Mouse (Mus musculus) splenic B cell, adult 2 months (primary cell): Measurements from ENCODE around the gene Gm9945.

Experiments used
- DNase-seq: peaks from one replicate; pipeline ENCODE4 v3.0.0-alpha.2; 2011; ENCODE audit warnings: low read depth, low spot score
- H3K27me3 ChIP-seq: 2 replicates; pipeline ENCODE4 v1.6.1; 2012; ENCODE audit warnings: mild to moderate bottlenecking, low read length, moderate library complexity, mixed read lengths; ENCODE audit not compliant: control insufficient read depth, poor library complexity, insufficient read depth, severe bottlenecking
- H3K36me3 ChIP-seq: 2 replicates; pipeline ENCODE4 v1.6.1; 2012; ENCODE audit warnings: mild to moderate bottlenecking, low read length, moderate library complexity, mixed read lengths; ENCODE audit not compliant: control insufficient read depth, poor library complexity, insufficient read depth, severe bottlenecking

Gene Gm9945

DNA sequence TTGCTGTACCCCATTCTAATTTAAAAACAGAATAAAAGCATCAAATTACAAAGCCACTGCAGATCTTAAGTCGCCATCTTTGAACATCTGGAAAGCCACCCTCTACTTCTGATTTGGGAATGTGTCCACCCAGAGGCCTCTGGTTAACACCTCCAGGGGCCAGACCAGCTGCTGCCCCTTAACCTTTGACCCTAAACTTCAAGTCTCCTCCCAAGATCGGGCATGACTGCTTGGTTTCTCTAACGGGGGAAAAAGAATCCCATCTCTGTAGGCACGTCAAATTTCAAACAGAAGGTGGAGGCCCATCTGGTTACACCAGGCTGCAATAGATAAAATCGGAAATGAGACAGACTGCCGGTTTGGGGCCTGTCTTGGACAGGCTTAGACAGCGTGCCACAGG, 2.1 kb upstream of the Gm9945 start:
- H3K36me3 ChIP-seq: no peaks in the 10 kb centered on the region
- H3K27me3 ChIP-seq: no peaks in the 10 kb centered on the region; the same call in none of the 2 replicates
- no peak for DNase-seq

- Histone ChIP-seq H3K27me3 (no peaks in the 10 kb centered on the region; the same call in none of the 2 replicates), H3K36me3 (no peaks in the 10 kb centered on the region)
- DNase-seq: no peak
Measured at GRCm38 (mm10) chr11:53478383-53479170, 1.4 kb upstream of the Gm9945 start.

GRCm38 (mm10) chr11:53479171-53479782, 689 bp upstream of the Gm9945 start:
- no peak for DNase-seq
- Histone ChIP-seq H3K36me3 (no peaks in the 10 kb centered on the region), H3K27me3 (no peaks in the 10 kb centered on the region; the same call in none of the 2 replicates)

GRCm38 (mm10) chr11:53481088-53481730, 1.2 kb downstream of the Gm9945 start:
- Histone ChIP-seq H3K36me3 (no peaks in the 10 kb centered on the region), H3K27me3 (no peaks in the 10 kb centered on the region; the same call in none of the 2 replicates)
- no peak for DNase-seq

DNA sequence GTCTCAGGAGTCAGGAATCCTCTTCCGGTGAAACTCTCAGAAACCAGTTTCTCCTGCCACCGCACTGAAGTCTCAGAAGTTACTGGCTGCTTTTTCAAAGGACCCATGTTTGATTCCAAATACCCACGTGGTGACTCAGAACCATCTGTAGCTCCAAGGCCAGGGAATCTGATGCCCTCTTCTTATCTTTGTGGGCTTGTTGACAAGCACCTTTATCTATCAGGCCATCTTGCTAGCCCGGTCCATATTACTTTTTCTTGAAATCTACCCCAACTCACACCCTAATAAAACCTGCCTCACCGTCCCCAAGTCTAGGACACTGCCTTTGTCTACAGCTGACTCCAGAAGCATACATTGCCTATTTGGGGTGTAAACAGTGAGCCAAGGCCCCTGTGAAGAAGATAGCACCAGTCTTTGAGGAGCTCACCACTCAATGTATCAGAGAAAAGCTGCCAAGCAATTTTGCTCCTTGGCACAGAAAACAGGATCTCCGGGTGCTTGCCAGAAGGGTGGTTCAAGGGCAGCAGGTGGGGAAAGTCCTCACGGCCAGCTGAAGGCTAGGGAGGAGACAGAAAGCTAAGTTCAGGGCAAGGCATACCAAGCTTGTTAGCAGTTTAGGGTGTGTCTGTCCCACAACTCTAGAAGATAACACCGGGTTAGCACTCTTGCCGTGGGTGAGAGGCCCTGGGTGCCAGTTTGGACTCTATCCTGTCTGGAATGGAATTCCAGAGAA, 3.4 kb downstream of the Gm9945 start:
- H3K36me3 ChIP-seq: no peaks in the 10 kb centered on the region
- DNase-seq: no peak
- H3K27me3 ChIP-seq: no peaks in the 10 kb centered on the region

- no peak for DNase-seq
- no peaks in the 10 kb centered on the region for H3K36me3 ChIP-seq
Measured at GRCm38 (mm10) chr11:53485719-53486118, 5.8 kb downstream of the Gm9945 start.

DNA sequence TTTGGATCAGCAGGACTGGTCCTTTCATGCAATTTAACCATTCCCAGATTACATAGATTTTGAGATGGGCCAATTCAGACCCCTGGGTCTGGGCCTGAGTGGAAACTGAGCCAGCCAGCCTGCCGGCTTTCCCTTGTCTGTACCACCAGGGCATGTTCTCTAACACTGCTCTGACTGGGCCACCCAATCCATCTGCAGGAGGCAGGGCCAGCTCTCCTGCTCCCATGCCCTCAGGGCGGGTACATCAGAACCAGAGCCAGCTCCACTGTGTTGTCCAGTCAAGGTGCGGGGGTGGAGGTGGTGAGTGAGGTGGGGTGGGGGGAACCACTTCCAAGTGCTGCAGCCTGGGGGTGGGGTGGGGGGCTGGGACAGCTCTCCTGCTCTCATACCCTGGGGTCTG, 6.4 kb downstream of the Gm9945 start:
- H3K27me3 ChIP-seq: no peaks in the 10 kb centered on the region
- DNase-seq: no peak
- no peaks in the 10 kb centered on the region for H3K36me3 ChIP-seq

More at GRCm38 (mm10) chr11:53485719-53486118, 5.8 kb downstream of the Gm9945 start:
- H3K27me3 ChIP-seq: no peaks in the 10 kb centered on the region

GRCm38 (mm10) chr11:53486822-53487594, 7.0 kb downstream of the Gm9945 start:
- H3K36me3 ChIP-seq: no peaks in the 10 kb centered on the region
- peak; percentile 37 for DNase-seq
- H3K27me3 ChIP-seq: no peaks in the 10 kb centered on the region

GRCm38 (mm10) chr11:53489007-53489406, 9.0 kb downstream of the Gm9945 start:
- Histone ChIP-seq H3K36me3 (no peaks in the 10 kb centered on the region), H3K27me3 (no peaks in the 10 kb centered on the region)
- no peak for DNase-seq

- Histone ChIP-seq H3K36me3 (no peaks in the 10 kb centered on the region), H3K27me3 (no peaks in the 10 kb centered on the region)
- DNase-seq: no peak
Measured at GRCm38 (mm10) chr11:53489421-53489820, 9.5 kb downstream of the Gm9945 start.

DNA sequence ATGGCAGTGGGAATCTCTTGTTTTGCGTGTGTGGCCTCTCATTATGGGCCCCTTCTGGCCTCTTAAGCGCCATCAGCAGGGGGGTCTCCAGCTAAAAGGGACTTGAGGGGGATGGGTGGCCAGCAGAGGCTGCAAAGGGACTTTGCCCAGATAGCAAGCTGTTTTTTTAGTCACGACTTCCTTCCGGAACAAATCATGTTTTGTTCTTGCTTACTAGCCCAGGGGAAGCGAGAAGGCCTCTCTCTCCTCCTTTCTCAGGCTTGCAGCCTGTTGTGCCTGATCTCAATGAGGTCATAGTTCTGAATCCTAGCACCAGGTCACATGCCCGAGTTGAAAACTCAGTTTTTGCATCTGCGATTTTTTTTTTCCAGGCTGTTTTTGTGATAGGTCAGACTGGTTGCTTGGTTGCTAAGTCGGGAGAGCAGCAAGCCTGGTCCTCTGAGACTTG, 12.0 kb downstream of the Gm9945 start:
- Histone ChIP-seq H3K27me3 (no peaks in the 10 kb centered on the region), H3K36me3 (no peaks in the 10 kb centered on the region)
- DNase-seq: no peak

DNA sequence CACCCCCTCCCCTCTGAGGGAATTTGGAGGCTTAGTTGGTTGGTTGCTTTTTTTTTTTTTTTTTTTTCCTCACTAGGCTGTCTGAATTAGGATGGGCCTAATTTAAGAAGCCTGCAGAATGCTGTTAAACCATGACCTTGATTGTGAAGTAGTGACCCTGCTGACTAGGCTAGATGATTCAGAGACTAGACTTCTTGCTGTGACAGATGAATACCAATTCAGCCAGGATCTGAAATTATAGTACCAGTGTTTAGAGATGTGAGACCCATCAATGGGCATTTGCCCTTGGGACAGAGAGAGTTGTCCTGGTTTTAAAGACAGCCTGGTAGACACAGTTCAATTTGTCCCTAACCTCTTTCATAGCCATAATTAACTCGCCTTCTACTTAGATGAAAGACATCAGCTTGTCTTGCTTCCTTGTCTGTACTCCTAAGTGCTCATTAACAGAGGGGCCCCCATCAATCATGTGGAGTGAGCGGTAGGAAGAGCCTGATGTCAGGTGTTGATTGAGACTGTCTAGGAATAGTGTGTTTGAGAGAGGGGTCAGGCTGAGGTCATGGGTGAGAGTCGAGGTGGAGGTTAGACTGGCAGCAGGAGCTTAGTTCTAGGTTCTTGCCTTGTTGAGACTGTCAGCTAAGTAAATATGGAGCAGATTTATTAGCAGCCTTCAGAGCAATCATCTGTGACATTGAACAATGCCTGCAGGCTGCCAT, 13.4 kb downstream of the Gm9945 start:
- no peak for DNase-seq
- Histone ChIP-seq H3K27me3 (no peaks in the 10 kb centered on the region), H3K36me3 (no peaks in the 10 kb centered on the region)

DNA sequence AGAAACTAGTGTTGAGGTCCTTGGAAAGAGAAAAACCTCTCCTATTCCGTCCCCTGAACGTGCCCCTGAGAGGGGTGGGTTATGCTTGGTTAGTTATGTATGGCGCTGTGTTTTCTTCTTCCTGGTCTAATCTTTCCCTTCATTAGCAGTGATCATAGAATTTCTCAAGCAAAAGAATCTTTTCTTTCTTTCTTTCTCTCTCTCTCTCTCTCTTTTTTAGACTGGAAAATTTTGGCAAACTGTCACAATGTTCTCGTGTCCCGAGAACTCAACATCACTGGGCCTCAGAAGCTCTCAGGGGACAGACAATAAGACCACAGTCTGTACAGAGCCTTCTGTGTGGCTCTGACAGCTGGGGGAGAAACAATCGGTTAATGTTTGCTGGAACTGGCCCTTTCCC, 15.5 kb downstream of the Gm9945 start:
- no peaks in the 10 kb centered on the region for H3K36me3 ChIP-seq
- H3K27me3 ChIP-seq: no peaks in the 10 kb centered on the region
- DNase-seq: no peak
